Mouse (Mus musculus) intestine, embryonic 16.5 days (tissue): ENCODE measurements at regions not wholly inside any gene's neighbourhood (a gene's known extent, or its start where the extent isn't known, plus 50 kb on each side); places are given as distances from the start of the nearest gene placed in this dataset.

Experiments used
- ATAC-seq: fragments of 200-750 bp; cut with Nextera tagmentation; 2 replicates; pipeline ENCODE4 v1.8.0; 2017; ENCODE audit warnings: moderate TSS enrichment, moderate library complexity
- H3K27ac ChIP-seq: fragments of 300-500 bp; sonication (generic); 2 replicates; pipeline ENCODE4 v1.5.1; 2014; ENCODE audit warnings: mild to moderate bottlenecking, low read length
- H3K27me3 ChIP-seq: fragments of 300-500 bp; sonication (generic); replicated peaks from 2 replicates; pipeline ENCODE4 v1.6.1; 2014; ENCODE audit warnings: low read length, control low read depth, mixed read lengths; ENCODE audit not compliant: control insufficient read depth, insufficient read depth
- H3K36me3 ChIP-seq: fragments of 300-500 bp; sonication (generic); 2 replicates; pipeline ENCODE4 v1.6.1; 2014; ENCODE audit warnings: low read length, control low read depth; ENCODE audit not compliant: control insufficient read depth, insufficient read depth
- H3K4me1 ChIP-seq: fragments of 300-500 bp; sonication (generic); 2 replicates; pipeline ENCODE4 v1.6.1; 2014; ENCODE audit warnings: low read length, control low read depth, mixed read lengths; ENCODE audit not compliant: control insufficient read depth, insufficient read depth
- H3K4me2 ChIP-seq: fragments of 300-500 bp; sonication (generic); 2 replicates; pipeline ENCODE4 v1.6.1; 2014; ENCODE audit warnings: low read depth, low read length, control low read depth
- H3K4me3 ChIP-seq: fragments of 300-500 bp; sonication (generic); 2 replicates; pipeline ENCODE4 v1.5.1; 2014; ENCODE audit warnings: mild to moderate bottlenecking, low read length
- H3K9ac ChIP-seq: fragments of 300-500 bp; sonication (generic); 2 replicates; pipeline ENCODE4 v1.6.1; 2014; ENCODE audit warnings: low read depth, low read length
- H3K9me3 ChIP-seq: fragments of 300-500 bp; sonication (generic); 2 replicates; pipeline ENCODE4 v1.6.1; 2016; ENCODE audit warnings: low read length, control low read depth; ENCODE audit not compliant: control insufficient read depth
- WGBS: fragments of 180-500 bp; shearing (Covaris S2); extraction: QIAGEN DNeasy Blood & Tissue Kit; methylation state at CpG from one replicate; pipeline ENCODE4 v1.1.7; 2014; 5-methylcytosine and 5-hydroxymethylcytosine counted together

GRCm38 (mm10) chr13:101918185-101918584, 150.2 kb upstream of the Pik3r1 start:
- no peak for ATAC-seq
- H3K4me3 ChIP-seq = no peak overlapping the region
- no peak overlapping the region for H3K9ac ChIP-seq
- H3K4me1 ChIP-seq = peaks cover 21% of the 10 kb centered on the region
- WGBS = 85% methylated on average over 3 of the region's 3 CpGs
- H3K9me3 ChIP-seq = no peaks in the 10 kb centered on the region
- H3K27me3 ChIP-seq = no peaks in the 10 kb centered on the region
- no peaks in the 10 kb centered on the region for H3K36me3 ChIP-seq
- no peak overlapping the region for H3K4me2 ChIP-seq
- no peak overlapping the region for H3K27ac ChIP-seq

GRCm38 (mm10) chr13:101919266-101919665, 151.2 kb upstream of the Pik3r1 start:
- Histone ChIP-seq H3K4me1 (peaks cover 13% of the 10 kb centered on the region), H3K9ac (no peak overlapping the region), H3K9me3 (no peaks in the 10 kb centered on the region), H3K4me3 (no peak overlapping the region), H3K4me2 (no peak overlapping the region), H3K27me3 (no peaks in the 10 kb centered on the region), H3K36me3 (no peaks in the 10 kb centered on the region), H3K27ac (no peak overlapping the region)
- no peak for ATAC-seq
- WGBS = 53% methylated on average over 5 of the region's 5 CpGs

GRCm38 (mm10) chr13:101920384-101920783, 152.4 kb upstream of the Pik3r1 start:
- Histone ChIP-seq H3K4me3 (no peak overlapping the region), H3K9me3 (no peaks in the 10 kb centered on the region), H3K36me3 (no peaks in the 10 kb centered on the region), H3K9ac (no peak overlapping the region), H3K27ac (no peak overlapping the region), H3K27me3 (no peaks in the 10 kb centered on the region), H3K4me2 (no peak overlapping the region), H3K4me1 (peaks cover 5% of the 10 kb centered on the region)
- peak; percentile 75 for ATAC-seq
- 49% methylated on average over 3 of the region's 3 CpGs for WGBS

DNA sequence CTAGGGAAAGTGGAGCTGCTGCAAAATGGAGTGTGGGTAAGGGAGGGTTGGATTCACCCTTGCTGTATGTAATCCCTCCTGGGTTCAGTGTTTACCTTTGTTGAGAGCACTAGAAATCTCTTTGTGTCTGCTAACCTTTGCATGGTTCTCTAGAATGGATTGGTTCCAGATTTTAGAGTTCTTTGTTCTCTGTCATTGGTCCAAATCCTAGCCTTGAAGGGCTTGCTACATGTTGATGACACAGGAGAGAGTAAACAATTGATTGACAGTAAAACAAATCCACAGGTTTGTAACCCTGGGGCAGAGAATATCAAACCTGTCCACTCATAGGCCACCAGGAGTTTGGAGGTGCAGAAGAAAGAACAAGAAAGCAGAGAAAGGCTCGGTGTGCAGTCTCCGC, 156.6 kb upstream of the Pik3r1 start:
- Histone ChIP-seq H3K9ac (no peak overlapping the region), H3K36me3 (no peaks in the 10 kb centered on the region), H3K27me3 (no peaks in the 10 kb centered on the region), H3K9me3 (no peaks in the 10 kb centered on the region), H3K4me2 (no peak overlapping the region), H3K4me3 (no peak overlapping the region), H3K27ac (no peak overlapping the region), H3K4me1 (no peaks in the 10 kb centered on the region)
- WGBS = 92% methylated on average over 2 of the region's 2 CpGs
- no peak for ATAC-seq

DNA sequence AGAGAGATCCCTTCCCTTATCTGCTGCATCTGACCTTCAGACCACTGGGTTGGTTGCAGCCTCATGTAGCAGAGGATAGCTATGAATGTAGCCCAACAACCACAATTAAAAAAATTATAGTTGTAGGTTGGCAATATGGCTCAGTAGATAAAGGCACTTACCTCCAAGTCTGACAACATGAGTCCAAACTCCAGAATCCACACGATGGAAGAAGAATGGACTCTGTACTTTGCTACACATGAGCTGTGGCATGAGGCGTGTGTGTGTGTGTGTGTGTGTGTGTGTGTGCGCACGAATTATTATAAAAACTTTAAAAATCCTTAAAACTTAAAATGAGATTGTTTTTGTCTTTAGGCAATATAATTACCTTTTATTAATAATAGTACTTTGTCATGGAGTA, 163.2 kb upstream of the Pik3r1 start:
- Histone ChIP-seq H3K27ac (no peak overlapping the region), H3K4me1 (peaks cover 7% of the 10 kb centered on the region; the same call in 1 of the 2 replicates), H3K9ac (no peak overlapping the region), H3K4me3 (no peak overlapping the region), H3K27me3 (no peaks in the 10 kb centered on the region), H3K9me3 (no peaks in the 10 kb centered on the region), H3K4me2 (no peak overlapping the region), H3K36me3 (no peaks in the 10 kb centered on the region)
- ATAC-seq = peak; percentile 65
- WGBS = 83% methylated on average over 4 of the region's 4 CpGs

- Histone ChIP-seq H3K27ac (no peak overlapping the region), H3K4me3 (no peak overlapping the region), H3K4me1 (peaks cover 7% of the 10 kb centered on the region; the same call in 1 of the 2 replicates), H3K4me2 (no peak overlapping the region), H3K9me3 (no peaks in the 10 kb centered on the region), H3K36me3 (no peaks in the 10 kb centered on the region), H3K27me3 (no peaks in the 10 kb centered on the region), H3K9ac (no peak overlapping the region)
- no peak for ATAC-seq
- 89% methylated on average over 1 of the region's 1 CpGs for WGBS
These were observed 163.9 kb upstream of the Pik3r1 start for GRCm38 (mm10) chr13:101931882-101932281.

GRCm38 (mm10) chr13:101935843-101936242, 167.8 kb upstream of the Pik3r1 start:
- ATAC-seq = no peak
- no peak overlapping the region for H3K4me3 ChIP-seq
- WGBS = 46% methylated on average over 4 of the region's 4 CpGs

DNA sequence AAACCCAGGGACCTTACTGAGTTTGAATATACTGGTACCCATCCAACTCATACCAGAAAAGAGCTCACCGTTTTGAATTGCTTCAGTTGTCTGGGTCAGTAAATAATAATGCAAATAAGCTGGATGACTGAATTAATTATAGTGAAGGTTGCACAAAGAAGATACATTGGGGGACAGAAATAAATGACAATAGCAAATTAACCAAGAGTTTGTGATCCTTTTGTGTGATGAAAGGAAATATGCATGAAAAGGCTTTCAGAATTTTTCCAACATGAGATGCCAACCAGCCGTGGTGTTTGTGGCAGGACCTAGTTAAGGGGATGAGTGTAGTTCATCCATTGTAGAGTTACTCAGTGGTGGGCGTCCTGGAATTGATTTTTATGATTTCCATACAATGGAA, 186.5 kb upstream of the Pik3r1 start:
- Histone ChIP-seq H3K36me3 (no peaks in the 10 kb centered on the region), H3K9ac (no peak overlapping the region), H3K4me3 (no peak overlapping the region), H3K9me3 (no peaks in the 10 kb centered on the region), H3K27me3 (no peaks in the 10 kb centered on the region), H3K4me2 (no peak overlapping the region), H3K27ac (no peak overlapping the region), H3K4me1 (no peaks in the 10 kb centered on the region)
- ATAC-seq = no peak
- WGBS = 77% methylated on average over 3 of the region's 3 CpGs

More at GRCm38 (mm10) chr13:101935843-101936242, 167.8 kb upstream of the Pik3r1 start:
- H3K9ac ChIP-seq = no peak overlapping the region
- no peaks in the 10 kb centered on the region for H3K36me3 ChIP-seq
- H3K9me3 ChIP-seq = 0 out of 2 replicates have a peak, but pooled peaks cover 2% of the 10 kb centered on the region
- no peak overlapping the region for H3K4me2 ChIP-seq
- no peaks in the 10 kb centered on the region for H3K27me3 ChIP-seq
- no peak overlapping the region for H3K27ac ChIP-seq
- peaks cover 7% of the 10 kb centered on the region; the same call in 1 of the 2 replicates for H3K4me1 ChIP-seq

GRCm38 (mm10) chr13:101955806-101956418, 187.9 kb upstream of the Pik3r1 start:
- Histone ChIP-seq H3K4me3 (no peak overlapping the region), H3K9me3 (0 out of 2 replicates have a peak, but pooled peaks cover 2% of the 10 kb centered on the region), H3K4me1 (no peaks in the 10 kb centered on the region), H3K36me3 (no peaks in the 10 kb centered on the region), H3K9ac (no peak overlapping the region), H3K27me3 (no peaks in the 10 kb centered on the region), H3K4me2 (no peak overlapping the region), H3K27ac (no peak overlapping the region)
- 61% methylated on average over 7 of the region's 7 CpGs for WGBS
- no peak for ATAC-seq

- ATAC-seq = no peak
- no peaks in the 10 kb centered on the region for H3K36me3 ChIP-seq
- no peak overlapping the region for H3K27ac ChIP-seq
- H3K4me2 ChIP-seq = no peak overlapping the region
- 0 out of 2 replicates have a peak, but pooled peaks cover 2% of the 10 kb centered on the region for H3K9me3 ChIP-seq
- 84% methylated on average over 4 of the region's 4 CpGs for WGBS
- no peaks in the 10 kb centered on the region for H3K27me3 ChIP-seq
- H3K4me1 ChIP-seq = no peaks in the 10 kb centered on the region
- H3K9ac ChIP-seq = no peak overlapping the region
- H3K4me3 ChIP-seq = no peak overlapping the region
These were observed 189.8 kb upstream of the Pik3r1 start for GRCm38 (mm10) chr13:101957782-101958181.
